Mouse (Mus musculus): ENCODE measurements around the gene Ttll11. TPM values are rescaled to one million over a fixed set of nuclear protein-coding genes. Genes with fewer than 3 reads are reported as not detected.

Ttll11 gene
- 0.87 TPM for polyA plus RNA-seq (2017; shearing (Covaris generic))

GRCm38 (mm10) chr2:35979644-35980021 lies at the start of gene Ttll11:
Gene Ttll11 (minus strand): TSS chr2:35979913.

Other genes with a start within 250 kb of the Ttll11 start
- gene Ndufa8, start 69.5 kb upstream of the Ttll11 start, polyA plus RNA-seq (2017; shearing (Covaris generic)) = 59.7 TPM
- gene Morn5, start 69.5 kb upstream of the Ttll11 start, polyA plus RNA-seq (2017; shearing (Covaris generic)) = not detected
- not detected for gene Lhx6, start 125.5 kb upstream of the Ttll11 start, polyA plus RNA-seq (2017; shearing (Covaris generic))
- gene Mrrf, start 156.5 kb upstream of the Ttll11 start, polyA plus RNA-seq (2017; shearing (Covaris generic)) = 11.6 TPM
- 55.0 TPM for gene Rbm18, start 156.9 kb upstream of the Ttll11 start, polyA plus RNA-seq (2017; shearing (Covaris generic))

Measured in effector memory CD4-positive, alpha-beta T cell, adult 7 months (primary cell).